Mouse (Mus musculus) cerebellum, adult 9-10 months (tissue): ENCODE results near the gene Med29.
A peak's percentile ranks its signal among the peaks of the same experiment; 100 is the strongest.

Experiments used
- DNase-seq: peaks from one replicate; pipeline ENCODE4 v3.0.0; 2022

The Med29 gene

DNA sequence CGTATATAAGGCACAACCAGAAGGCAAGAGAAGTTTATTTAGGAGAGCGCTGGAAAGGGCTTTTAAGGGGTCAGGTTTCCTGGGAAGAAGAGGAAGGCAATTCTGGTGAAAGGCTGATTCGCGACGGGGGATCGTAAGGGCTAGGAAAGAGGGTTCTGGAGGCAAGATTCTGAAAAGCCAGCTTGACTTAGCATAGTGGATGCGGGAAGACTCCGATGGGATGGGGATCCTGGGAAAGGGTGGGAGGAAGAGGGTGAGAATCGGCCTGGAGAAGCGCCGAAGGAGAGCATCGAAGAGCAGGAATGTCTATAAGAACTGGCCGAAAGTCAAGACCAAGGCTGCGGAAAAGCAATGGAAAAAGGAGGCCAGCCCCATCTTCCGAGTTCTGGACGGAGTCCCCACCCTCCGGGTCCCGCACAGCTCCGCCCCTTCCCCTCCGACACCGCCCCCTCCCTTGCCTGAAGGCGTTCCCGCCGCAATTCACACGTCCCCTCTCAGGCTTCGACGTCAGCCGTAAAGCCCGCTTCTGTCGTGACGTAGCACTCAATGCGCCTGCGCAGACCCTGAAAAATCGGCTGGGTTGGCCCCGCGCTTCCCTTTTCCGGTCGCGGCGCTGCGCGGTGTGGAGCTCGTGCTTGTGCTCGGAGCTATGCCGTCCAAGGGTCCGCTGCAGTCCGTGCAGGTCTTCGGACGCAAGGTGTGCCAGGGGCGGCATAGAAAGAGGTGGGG is 42.2 kb downstream of the Med29 start, which contains the start of gene Rps16:
Gene Rps16, plus strand, starts transcription at position 498 of the 729 bp plus-strand sequence.
- DNase-seq = peak; percentile 96

DNA sequence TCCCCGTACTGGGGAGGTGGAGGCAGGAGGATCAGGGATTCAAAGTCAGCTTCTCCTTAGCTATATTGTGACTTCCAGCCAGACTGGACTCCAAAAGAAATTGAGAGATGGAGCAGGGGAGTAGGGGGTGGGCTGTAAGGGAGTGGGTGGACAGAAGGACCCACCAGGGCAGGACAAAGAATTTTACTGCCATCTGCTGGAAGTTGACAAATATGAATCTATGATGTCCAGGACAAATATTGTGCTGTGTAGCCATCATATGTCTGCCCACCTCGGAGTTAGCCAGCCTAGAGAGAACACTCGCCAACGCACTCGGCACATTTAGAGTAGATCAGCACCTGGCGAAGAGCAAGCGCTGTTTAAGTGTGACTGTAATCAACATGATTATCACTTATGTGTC is 43.9 kb downstream of the Med29 start:
- no peak for DNase-seq

DNA sequence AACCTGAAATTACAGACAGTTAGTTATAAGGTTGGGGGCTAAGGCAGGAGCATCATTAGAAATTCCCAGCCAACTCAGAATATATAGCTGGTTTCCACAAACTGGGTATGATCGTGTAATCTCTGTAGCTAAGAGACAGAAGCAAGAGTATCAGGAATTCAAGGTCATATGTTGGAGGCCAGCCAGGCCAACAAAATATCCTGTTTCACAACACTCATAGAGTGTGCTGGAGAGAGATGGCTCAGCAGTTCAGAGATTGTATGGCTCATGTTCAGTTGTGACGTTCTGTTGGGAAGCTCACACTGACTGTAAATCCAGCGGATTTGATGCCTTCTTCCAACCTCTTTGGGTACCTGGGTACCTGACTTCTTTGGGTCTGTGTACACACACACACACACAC is 44.8 kb downstream of the Med29 start:
- no peak for DNase-seq

DNA sequence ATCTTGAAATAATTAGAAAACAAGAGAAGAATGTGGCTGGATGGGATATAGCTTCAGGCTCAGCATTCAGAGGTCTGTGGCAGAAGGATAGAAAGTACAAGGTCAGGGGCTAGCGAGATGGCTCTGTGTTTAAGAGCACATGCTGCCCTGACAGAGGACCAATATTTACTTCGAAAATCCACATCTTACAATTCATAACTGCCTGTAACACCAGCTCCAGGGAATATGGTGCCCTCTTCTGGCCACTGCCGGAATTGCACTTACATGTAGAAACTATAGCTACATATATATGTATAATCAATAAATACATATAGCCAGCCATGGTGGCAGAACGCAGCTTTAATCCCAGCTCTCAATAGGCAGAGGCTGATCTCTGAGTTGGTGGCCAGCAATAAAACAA is 47.9 kb downstream of the Med29 start:
- peak; percentile 77 for DNase-seq

DNA sequence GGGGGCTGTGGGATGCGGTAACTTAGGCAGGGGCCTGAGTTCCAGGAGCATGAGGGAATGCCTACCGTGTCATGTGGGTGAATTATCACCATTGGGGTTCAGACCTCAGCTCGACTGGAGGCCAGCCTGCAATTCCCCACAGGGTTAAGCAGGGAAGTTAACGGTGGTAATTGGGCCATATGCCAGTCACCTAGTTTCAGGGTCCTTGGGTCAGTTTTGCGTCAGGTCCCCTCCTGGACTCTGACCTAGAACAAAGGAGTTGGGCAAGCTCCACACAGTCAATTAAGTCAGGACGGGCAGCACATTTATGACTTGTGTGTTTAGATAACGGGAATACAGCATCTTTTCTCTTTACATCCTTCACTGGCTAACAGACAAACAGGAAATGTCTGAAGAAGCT is 51.1 kb downstream of the Med29 start:
- DNase-seq = no peak

DNA sequence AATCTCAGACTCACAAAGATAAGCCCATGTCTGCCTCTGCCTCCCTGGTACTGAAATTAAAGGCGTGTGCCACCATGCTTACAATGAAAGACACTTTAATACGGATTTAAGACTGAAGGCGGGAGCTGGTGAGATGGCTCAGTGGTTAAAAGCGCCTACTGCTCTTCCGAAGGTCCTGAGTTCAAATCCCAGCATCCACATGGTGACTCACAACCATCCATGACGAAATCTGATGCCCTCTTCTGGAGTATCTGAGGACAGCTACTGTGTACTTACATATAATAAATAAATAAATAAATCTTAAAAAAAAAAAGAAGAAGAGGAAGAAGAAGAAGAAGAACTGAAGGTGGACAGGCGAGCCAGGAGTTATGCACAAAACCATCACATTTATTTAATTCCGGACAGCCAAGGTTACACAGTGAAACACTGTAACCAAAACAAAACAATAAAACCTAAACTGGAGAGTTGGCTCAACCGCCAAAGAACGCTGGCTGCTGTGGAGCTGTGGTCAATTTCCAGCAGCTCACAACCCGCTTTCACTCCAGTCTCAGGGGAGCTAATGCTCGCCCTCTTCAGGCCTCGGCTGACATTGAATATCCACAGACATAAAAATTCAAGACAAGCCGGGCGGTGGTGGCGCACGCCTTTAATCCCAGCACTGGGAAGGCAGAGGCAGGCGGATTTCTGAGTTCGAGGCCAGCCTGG is 53.1 kb downstream of the Med29 start:
- DNase-seq = peak; percentile 65

DNA sequence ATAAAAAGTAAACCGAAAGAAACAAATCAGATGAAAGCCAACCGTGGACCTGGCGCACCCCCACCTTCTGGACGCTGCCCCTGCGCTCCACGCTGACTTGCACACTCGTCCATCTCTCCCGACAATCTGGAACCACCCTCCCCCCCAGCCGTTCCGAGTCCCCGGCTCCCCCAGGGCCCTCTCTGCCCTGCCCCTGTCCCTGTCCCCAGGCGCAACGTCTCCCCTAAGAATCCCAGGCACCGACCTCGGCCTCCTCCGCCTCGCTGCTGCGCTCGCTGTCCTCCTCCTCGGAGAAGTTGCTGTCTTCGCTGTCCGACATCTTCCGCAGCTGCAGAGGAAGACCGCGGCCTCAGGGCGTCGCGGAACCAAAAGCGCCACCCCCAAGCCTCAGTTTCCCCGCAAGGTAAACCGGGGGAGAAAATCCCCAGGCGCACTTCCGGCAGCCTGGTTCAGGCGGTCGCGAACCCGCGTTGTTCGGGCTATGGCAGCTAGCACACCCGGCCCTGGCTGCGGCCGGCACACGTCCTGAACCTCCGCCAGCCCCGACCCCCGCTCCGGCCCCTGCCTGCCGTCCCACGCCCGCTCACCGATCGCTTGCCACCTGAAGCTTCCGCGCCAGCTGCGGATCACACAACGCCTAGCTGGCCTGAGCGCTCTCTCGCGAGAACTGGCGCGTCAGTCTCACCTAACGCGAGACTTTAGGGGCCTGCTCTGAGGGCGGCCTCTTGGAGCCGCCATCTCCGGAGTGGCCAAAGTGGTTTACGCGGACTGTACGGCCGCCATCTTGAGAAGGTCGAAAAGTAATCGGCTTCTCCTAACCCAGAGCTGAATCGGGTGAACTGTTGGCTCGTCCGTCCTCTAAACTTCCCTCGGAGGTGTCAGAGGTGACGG is 54.2 kb downstream of the Med29 start, which contains the start of gene Supt5:
Gene Supt5, minus strand, starts transcription at position 639 of the 891 bp plus-strand sequence.
- peak; percentile 97 for DNase-seq
